Mouse (Mus musculus) myocyte (in vitro differentiated cells): Measurements from ENCODE around the gene Ikbke. TPM values are rescaled to one million over a fixed set of nuclear protein-coding genes. Genes with fewer than 3 reads are reported as not detected.

Source experiments
- H3K27me3 ChIP-seq: one replicate; pipeline ENCODE4 v1.6.1; 2011; ENCODE audit not compliant: control insufficient read depth, insufficient read depth, insufficient read length
- H3K36me3 ChIP-seq: one replicate; pipeline ENCODE4 v1.6.1; 2011; ENCODE audit not compliant: control insufficient read depth, insufficient read depth
- H3K4me2 ChIP-seq: one replicate; pipeline ENCODE4 v1.6.1; 2011; ENCODE audit warnings: low read depth, control low read depth
- H3K4me3 ChIP-seq: one replicate; pipeline ENCODE4 v1.5.1; 2011; ENCODE audit warnings: mild to moderate bottlenecking, control low read depth, moderate library complexity
- H3K79me2 ChIP-seq: one replicate; pipeline ENCODE4 v1.6.1; 2011; ENCODE audit not compliant: control insufficient read depth, insufficient read depth
- H3ac ChIP-seq: one replicate; pipeline ENCODE4 v1.6.1; 2011; ENCODE audit not compliant: control insufficient read depth, insufficient read length
- CEBPB ChIP-seq: IDR thresholded peaks from 2 replicates; pipeline ENCODE4 v1.6.1; 2011; ENCODE audit warnings: mild to moderate bottlenecking, moderate library complexity; ENCODE audit not compliant: poor library complexity, insufficient read depth, severe bottlenecking
- E2F4 ChIP-seq: IDR thresholded peaks from one replicate; pipeline ENCODE4 v1.6.1; 2011; ENCODE audit warnings: mild to moderate bottlenecking, control low read depth, moderate library complexity; ENCODE audit not compliant: insufficient read depth
- MAX ChIP-seq: IDR thresholded peaks from one replicate; pipeline ENCODE4 v1.6.1; 2011; ENCODE audit warnings: low read depth, mild to moderate bottlenecking, control low read depth
- MYOD1 ChIP-seq, 3 experiments: IDR thresholded peaks; one replicate each; pipeline ENCODE4 v1.6.1; 2011; ENCODE audit warnings: control low read depth in 2 of 3, low read depth in 2 of 3, mild to moderate bottlenecking in 2 of 3, moderate library complexity in 1 of 3; ENCODE audit not compliant: insufficient read length in 2 of 3, control insufficient read depth in 1 of 3
- MYOG ChIP-seq, 3 experiments: IDR thresholded peaks; one replicate each; pipeline ENCODE4 v1.6.1; 2011; ENCODE audit warnings: control low read depth in 2 of 3, low read depth in 2 of 3, mild to moderate bottlenecking in 2 of 3; ENCODE audit not compliant: insufficient read length in 2 of 3, control insufficient read depth in 1 of 3, insufficient read depth in 1 of 3
- POLR2A ChIP-seq: IDR thresholded peaks from one replicate; pipeline ENCODE4 v1.6.1; 2011; ENCODE audit warnings: low read depth, mild to moderate bottlenecking, control low read depth, moderate library complexity; ENCODE audit not compliant: insufficient read length
- POLR2AphosphoS2 ChIP-seq: IDR thresholded peaks from one replicate; pipeline ENCODE4 v1.6.1; 2011; ENCODE audit warnings: low read depth, control low read depth; ENCODE audit not compliant: insufficient read length
- REST ChIP-seq: IDR thresholded peaks from one replicate; pipeline ENCODE4 v1.6.1; 2011; ENCODE audit warnings: mild to moderate bottlenecking, control low read depth, moderate library complexity; ENCODE audit not compliant: insufficient read depth, insufficient read length
- SRF ChIP-seq: IDR thresholded peaks from one replicate; pipeline ENCODE4 v1.6.1; 2011; ENCODE audit warnings: low read depth; ENCODE audit not compliant: control insufficient read depth, insufficient read length
- TCF12 ChIP-seq: IDR thresholded peaks from one replicate; pipeline ENCODE4 v1.6.1; 2011; ENCODE audit warnings: mild to moderate bottlenecking, control low read depth; ENCODE audit not compliant: poor library complexity, insufficient read depth, severe bottlenecking
- TCF3 ChIP-seq: IDR thresholded peaks from one replicate; pipeline ENCODE4 v1.6.1; 2011; ENCODE audit warnings: low read depth, control low read depth; ENCODE audit not compliant: insufficient read length
- USF1 ChIP-seq: IDR thresholded peaks from one replicate; pipeline ENCODE4 v1.6.1; 2011; ENCODE audit warnings: low read depth, mild to moderate bottlenecking, control low read depth, moderate library complexity
- polyA plus RNA-seq: library from polyadenylated mRNA; unstranded; fragments of >200 nt; fragmentation: generic; extraction: Trizol; gene quantifications from one replicate; pipeline ENCODE4 v1.2.1, GENCODE M21; 2012; ENCODE audit warnings: missing spikeins

The Ikbke gene
- polyA plus RNA-seq, 1 experiment, result 1.7 TPM

DNA sequence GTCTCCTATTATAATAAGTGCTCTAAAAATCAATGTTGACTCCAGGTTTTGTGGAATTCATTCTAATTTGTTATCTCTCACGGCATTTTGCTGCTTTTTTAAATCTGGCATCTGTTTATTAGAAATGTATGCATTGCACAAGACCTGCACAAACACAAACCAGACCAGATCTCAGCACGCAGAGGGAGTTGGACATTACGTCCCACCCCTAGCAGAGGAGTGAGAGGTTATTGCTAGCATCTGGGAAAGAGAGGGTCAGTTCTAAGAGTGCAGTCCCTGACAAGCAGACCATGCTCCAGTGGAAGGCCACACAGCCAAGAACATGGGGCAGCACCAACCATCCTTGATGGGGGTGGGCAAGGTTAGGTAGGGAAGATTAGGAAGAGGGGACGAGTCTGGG is 5.2 kb upstream of the Ikbke start:
- Histone ChIP-seq H3ac (no peak overlapping the region), H3K27me3 (no peaks in the 10 kb centered on the region), H3K4me3 (no peak overlapping the region), H3K4me2 (no peak overlapping the region), H3K36me3 (peaks cover 19% of the 10 kb centered on the region), H3K79me2 (no peaks in the 10 kb centered on the region)
- TF ChIP-seq POLR2AphosphoS2, result peak; percentile 43
- no peak for TF ChIP-seq POLR2A
- TF ChIP-seq MYOD1 (IDR thresholded peaks at IDR 0.05; ENCODE audit: control insufficient read depth in 1 of 3, insufficient read length in 2 of 3, low read depth in 2 of 3), result no peak
- no peak for TF ChIP-seq USF1
- no peak for TF ChIP-seq REST
- TF ChIP-seq TCF3, result no peak
- TF ChIP-seq SRF, result no peak
- no peak for TF ChIP-seq MYOG (IDR thresholded peaks at IDR 0.05; ENCODE audit: control insufficient read depth in 1 of 3, insufficient read depth in 1 of 3, insufficient read length in 2 of 3, low read depth in 2 of 3)

DNA sequence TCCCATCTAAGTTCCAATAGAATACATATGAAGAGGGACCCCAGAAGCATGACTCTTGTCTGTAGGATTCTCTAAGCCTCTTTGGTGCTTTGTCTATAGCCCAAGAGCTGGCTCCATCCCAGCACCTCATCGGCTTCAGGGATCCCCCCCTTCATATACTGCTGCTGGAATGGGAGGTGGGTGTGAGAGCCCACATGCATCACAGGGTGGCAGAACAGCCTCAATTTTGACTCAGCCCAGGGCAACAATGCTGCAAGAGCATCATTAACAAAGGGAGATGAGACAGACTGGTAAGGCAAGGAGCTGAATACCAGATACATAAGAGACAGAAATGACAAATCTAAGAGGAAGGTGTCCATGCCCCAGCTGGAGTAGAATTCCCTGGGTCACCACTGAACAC is 4.8 kb upstream of the Ikbke start:
- H3K36me3 ChIP-seq, result peaks cover 17% of the 10 kb centered on the region
- no peaks in the 10 kb centered on the region for H3K79me2 ChIP-seq
- H3ac ChIP-seq, result no peak overlapping the region
- no peak overlapping the region for H3K4me3 ChIP-seq
- H3K4me2 ChIP-seq, result no peak overlapping the region
- no peaks in the 10 kb centered on the region for H3K27me3 ChIP-seq
- no peak for TF ChIP-seq MYOG (IDR thresholded peaks at IDR 0.05; ENCODE audit: control insufficient read depth in 1 of 3, insufficient read depth in 1 of 3, insufficient read length in 2 of 3, low read depth in 2 of 3)
- no peak for TF ChIP-seq MYOD1 (IDR thresholded peaks at IDR 0.05; ENCODE audit: control insufficient read depth in 1 of 3, insufficient read length in 2 of 3, low read depth in 2 of 3)
- TF ChIP-seq SRF, result no peak
- peak; percentile 22 for TF ChIP-seq POLR2AphosphoS2
- no peak for TF ChIP-seq MAX
- TF ChIP-seq TCF12, result no peak

DNA sequence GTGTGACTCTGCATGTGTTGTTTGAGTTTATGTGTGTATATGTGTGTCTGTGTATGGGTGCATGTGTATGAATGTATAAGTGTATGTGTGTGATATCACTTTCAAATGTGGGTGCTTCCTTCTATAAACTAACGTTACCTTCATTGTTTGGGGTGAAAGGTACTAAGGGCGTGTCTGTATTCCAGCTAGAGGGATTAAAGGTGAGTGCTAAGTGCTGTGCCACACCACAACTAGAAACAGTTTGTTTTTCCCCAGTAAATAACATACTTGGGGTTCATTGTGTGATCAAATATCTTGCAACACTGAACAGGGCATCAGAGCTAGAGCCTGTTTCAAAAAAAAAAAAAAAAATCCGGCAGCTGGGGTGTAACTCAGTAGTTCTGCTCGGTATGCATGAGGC is 2.3 kb upstream of the Ikbke start:
- H3K4me3 ChIP-seq, result no peak overlapping the region
- no peak overlapping the region for H3ac ChIP-seq
- no peaks in the 10 kb centered on the region for H3K79me2 ChIP-seq
- H3K27me3 ChIP-seq, result no peaks in the 10 kb centered on the region
- TF ChIP-seq MYOD1 (IDR thresholded peaks at IDR 0.05; ENCODE audit: control insufficient read depth in 1 of 3, insufficient read length in 2 of 3, low read depth in 2 of 3) (no peak), CEBPB (no peak), E2F4 (no peak), POLR2AphosphoS2 (no peak), TCF12 (no peak), REST (no peak), MAX (no peak), POLR2A (no peak), MYOG (IDR thresholded peaks at IDR 0.05; ENCODE audit: control insufficient read depth in 1 of 3, insufficient read depth in 1 of 3, insufficient read length in 2 of 3, low read depth in 2 of 3) (no peak), USF1 (no peak), TCF3 (no peak), SRF (no peak)
- H3K4me2 ChIP-seq, result no peak overlapping the region
- H3K36me3 ChIP-seq, result peaks cover 5% of the 10 kb centered on the region

DNA sequence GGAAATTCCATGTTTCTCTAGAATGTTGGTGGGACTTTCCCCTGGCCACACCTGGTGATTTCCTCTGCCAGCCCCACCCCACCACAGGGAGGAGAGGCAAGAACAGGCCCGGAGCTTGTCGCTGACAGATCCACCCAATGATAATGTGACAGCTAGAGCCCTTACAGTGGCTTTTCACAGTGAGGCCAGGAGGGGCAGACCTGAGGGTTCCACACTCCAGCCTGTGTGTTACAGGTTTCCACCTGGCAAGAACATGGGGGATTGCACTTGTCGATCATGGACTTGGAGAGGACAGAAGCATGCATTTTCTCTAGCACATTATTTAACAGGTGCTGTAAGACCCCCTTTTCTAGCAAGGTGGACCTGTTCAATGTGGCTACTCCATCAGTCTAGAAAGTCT is 874 bp upstream of the Ikbke start:
- Histone ChIP-seq H3K4me2 (no peak overlapping the region), H3K36me3 (no peaks in the 10 kb centered on the region), H3K4me3 (no peak overlapping the region), H3K79me2 (no peaks in the 10 kb centered on the region), H3K27me3 (no peaks in the 10 kb centered on the region), H3ac (no peak overlapping the region)
- TF ChIP-seq MAX, result no peak
- no peak for TF ChIP-seq MYOD1 (IDR thresholded peaks at IDR 0.05; ENCODE audit: control insufficient read depth in 1 of 3, insufficient read length in 2 of 3, low read depth in 2 of 3)
- no peak for TF ChIP-seq REST
- TF ChIP-seq POLR2A, result no peak
- no peak for TF ChIP-seq TCF3
- no peak for TF ChIP-seq USF1
- TF ChIP-seq CEBPB, result no peak
- no peak for TF ChIP-seq TCF12
- no peak for TF ChIP-seq MYOG (IDR thresholded peaks at IDR 0.05; ENCODE audit: control insufficient read depth in 1 of 3, insufficient read depth in 1 of 3, insufficient read length in 2 of 3, low read depth in 2 of 3)
- TF ChIP-seq SRF, result no peak
- TF ChIP-seq POLR2AphosphoS2, result no peak
- TF ChIP-seq E2F4, result no peak

DNA sequence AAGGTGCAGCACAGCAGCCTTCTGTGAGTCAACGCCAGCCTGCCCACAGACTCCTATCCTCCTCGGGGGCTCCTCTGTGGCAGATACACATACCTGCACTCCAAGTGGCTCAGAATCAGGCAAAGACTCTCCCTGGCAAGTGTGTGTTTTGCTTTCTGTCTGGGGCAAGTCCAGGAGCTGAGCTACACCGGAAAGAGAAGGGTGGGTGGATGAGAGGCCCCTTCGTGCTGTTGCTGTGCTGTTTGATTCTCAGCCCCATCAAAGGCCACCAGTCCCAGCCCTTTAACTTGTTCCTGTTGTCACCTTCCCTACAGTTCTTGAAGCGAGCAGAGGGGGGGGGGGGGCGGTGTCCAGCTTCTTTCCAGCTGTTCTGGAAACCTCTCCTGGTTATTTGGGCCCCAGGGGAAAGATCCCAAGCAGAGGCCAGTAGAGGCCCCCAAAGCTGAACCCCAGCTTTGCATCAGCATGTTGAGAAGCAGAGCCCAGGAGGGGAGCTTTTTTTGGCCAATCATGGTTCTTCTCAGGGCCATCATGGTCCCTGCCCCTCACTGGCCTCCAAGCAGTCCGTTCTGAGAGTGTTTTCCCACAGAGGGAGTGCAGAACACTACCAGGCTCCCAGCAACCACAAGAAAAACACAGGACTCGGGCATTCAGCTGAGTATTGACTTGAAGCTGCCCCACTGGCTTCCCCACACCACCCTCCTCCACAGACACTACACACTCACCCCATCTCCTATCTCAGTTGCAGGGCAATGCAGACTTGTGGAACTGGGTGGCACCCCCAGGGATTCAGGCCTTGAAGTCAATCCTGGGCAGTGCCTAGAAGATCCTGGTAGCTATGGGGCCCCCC is 575 bp downstream of the Ikbke start:
- Histone ChIP-seq H3K36me3 (no peaks in the 10 kb centered on the region), H3K79me2 (no peaks in the 10 kb centered on the region), H3K4me3 (peak overlapping the region; percentile 27), H3ac (no peak overlapping the region), H3K4me2 (peak overlapping the region; percentile 64), H3K27me3 (no peaks in the 10 kb centered on the region)
- no peak for TF ChIP-seq USF1
- TF ChIP-seq CEBPB, result no peak
- no peak for TF ChIP-seq SRF
- no peak for TF ChIP-seq MYOD1 (IDR thresholded peaks at IDR 0.05; ENCODE audit: control insufficient read depth in 1 of 3, insufficient read length in 2 of 3, low read depth in 2 of 3)
- TF ChIP-seq MAX, result no peak
- no peak for TF ChIP-seq POLR2A
- TF ChIP-seq TCF3, result no peak
- no peak for TF ChIP-seq E2F4
- no peak for TF ChIP-seq MYOG (IDR thresholded peaks at IDR 0.05; ENCODE audit: control insufficient read depth in 1 of 3, insufficient read depth in 1 of 3, insufficient read length in 2 of 3, low read depth in 2 of 3)
- no peak for TF ChIP-seq REST
- TF ChIP-seq POLR2AphosphoS2, result no peak
